Mouse (Mus musculus) mouse embryonic stem cell (cell line): ENCODE results near the gene Megf9.

Source experiments
- in situ Hi-C, 2 experiments: fragments of 300-500 bp; cut with MboI; formaldehyde crosslinking; loops; 1 replicate in 1 of 2; 3 replicates in 1 of 2; pipeline ENCODE4 v1.14.3; 2019 to 2020; ENCODE audit warnings: low sequenced_read_pairs in 2 of 2, low pct_unique_long_range_greater_than_20kb in 1 of 2, mixed read lengths in 1 of 2; ENCODE audit not compliant: unreplicated experiment in 1 of 2

Gene Megf9

GRCm38 (mm10) chr4:70534891-70535269 lies at the start of gene Megf9:
Megf9 (minus strand) TSS chr4:70534995.
- in situ Hi-C loops = no loop called here

- in situ Hi-C loops = loop anchor here in 1 of 2 experiments (25.0 kb wide), 1 partner anchor 117 kb away; no protein-coding TSS in a partner anchor
Observed at GRCm38 (mm10) chr4:70579654-70580053, 44.9 kb upstream of the Megf9 start.

GRCm38 (mm10) chr4:70578301-70578700 lies 43.5 kb upstream of the Megf9 start:
- in situ Hi-C loops = loop anchor here in 1 of 2 experiments (25.0 kb wide), 1 partner anchor 116 kb away; no protein-coding TSS in a partner anchor

GRCm38 (mm10) chr4:70576096-70576495 lies 41.3 kb upstream of the Megf9 start:
- in situ Hi-C loops = loop anchor here in 1 of 2 experiments (25.0 kb wide), 1 partner anchor 114 kb away; no protein-coding TSS in a partner anchor

- in situ Hi-C loops = no loop called here
Observed at GRCm38 (mm10) chr4:70573926-70574325, 39.1 kb upstream of the Megf9 start.

- in situ Hi-C loops = no loop called here
Observed at GRCm38 (mm10) chr4:70553888-70554287, 19.1 kb upstream of the Megf9 start.

GRCm38 (mm10) chr4:70553230-70553797 lies 18.5 kb upstream of the Megf9 start:
- in situ Hi-C loops = no loop called here

- in situ Hi-C loops = no loop called here
Observed at GRCm38 (mm10) chr4:70552120-70552519, 17.3 kb upstream of the Megf9 start.

GRCm38 (mm10) chr4:70547411-70548148 lies 12.8 kb upstream of the Megf9 start:
- in situ Hi-C loops = no loop called here

GRCm38 (mm10) chr4:70545869-70546542 lies 11.2 kb upstream of the Megf9 start:
- in situ Hi-C loops = no loop called here

- in situ Hi-C loops = no loop called here
Observed at GRCm38 (mm10) chr4:70544390-70544789, 9.6 kb upstream of the Megf9 start.

- in situ Hi-C loops = no loop called here
Observed at GRCm38 (mm10) chr4:70542387-70542786, 7.6 kb upstream of the Megf9 start.

- in situ Hi-C loops = no loop called here
Observed at GRCm38 (mm10) chr4:70540743-70541142, 5.9 kb upstream of the Megf9 start.

- in situ Hi-C loops = no loop called here
Observed at GRCm38 (mm10) chr4:70536661-70537580, 2.1 kb upstream of the Megf9 start.

- in situ Hi-C loops = no loop called here
Observed at GRCm38 (mm10) chr4:70535711-70536311, 1.0 kb upstream of the Megf9 start.

GRCm38 (mm10) chr4:70535289-70535688 lies 494 bp upstream of the Megf9 start:
- in situ Hi-C loops = no loop called here

GRCm38 (mm10) chr4:70534078-70534890 lies 511 bp downstream of the Megf9 start:
- in situ Hi-C loops = no loop called here
